8 mouse cellular contexts compared by ENCODE assay signal in the genomic region with DNA sequence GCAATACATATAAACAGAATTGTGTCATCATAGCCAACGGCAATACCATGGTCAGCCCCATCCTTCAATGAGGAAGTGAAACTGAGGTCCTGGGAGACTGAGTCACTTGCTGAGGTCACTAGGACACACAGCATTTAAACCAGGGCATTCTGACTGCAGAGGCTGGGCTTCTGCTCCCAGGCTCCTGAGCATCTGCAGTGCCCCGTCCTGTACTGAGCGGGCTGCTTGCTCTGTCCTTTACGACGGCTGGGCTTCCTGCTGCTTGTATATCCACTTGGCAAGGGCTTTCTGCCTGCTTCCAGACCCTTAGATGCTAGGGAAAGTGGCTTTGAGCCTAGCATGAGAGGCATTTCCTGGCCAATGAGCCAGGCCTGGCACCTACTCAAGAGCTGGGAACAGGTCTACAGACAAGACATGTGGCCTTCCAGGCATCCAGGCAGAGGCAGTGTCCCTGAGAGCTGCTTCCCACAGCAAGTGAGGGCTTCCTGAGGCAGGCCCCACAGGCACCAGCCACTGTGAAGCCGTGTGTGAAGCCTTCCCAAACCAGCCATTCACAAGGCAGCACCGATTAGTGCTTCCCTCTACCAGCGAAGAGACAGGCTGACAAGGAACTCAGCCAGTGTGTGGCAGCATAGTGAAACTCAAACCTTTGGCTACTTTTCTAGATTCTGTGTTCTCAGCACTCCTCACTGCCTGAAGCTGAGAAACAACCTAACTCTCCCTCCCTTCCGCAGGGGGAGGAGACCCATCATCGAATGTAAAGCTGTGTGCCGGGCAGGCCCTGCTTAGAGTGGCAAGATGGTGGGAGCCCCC. TPM values are rescaled to one million over a fixed set of nuclear protein-coding genes. Genes with fewer than 3 reads are reported as not detected.
DNase-seq lines count a peak whose midpoint lies in the region; ATAC-seq lines count a peak whose summit lies in the region.

No protein-coding gene starts in this region.

- no peak overlapping the region for H3K4me3 ChIP-seq in forebrain, embryonic 13.5 days

- H3K36me3 ChIP-seq in forebrain, embryonic 13.5 days (ENCODE audit: poor library complexity, severe bottlenecking), result 0 out of 2 replicates have a peak, but pooled peaks cover 2% of the 10 kb centered on the region

- H3K9me3 ChIP-seq in forebrain, embryonic 13.5 days (replicated peaks), result no peaks in the 10 kb centered on the region

- intact Hi-C loops in heart, postnatal 36 days (cut with DNase I), result loop anchor here (2.0 to 5.0 kb wide), 4 partner anchors 19 to 289 kb away; no protein-coding TSS in a partner anchor

- peak; percentile 56 for DNase-seq in MN1 (ENCODE audit: low spot score)
- peak; percentile 81 to 86 for DNase-seq in heart, postnatal 36 days
- peak; percentile 40 for DNase-seq in layer of hippocampus, adult 9-11 months
- DNase-seq in lung, postnatal 10 days, result peak; percentile 92
- peak; percentile 73 for DNase-seq in right cerebral cortex, postnatal 10 days (ENCODE audit: low spot score in 2 of 2)

- H3K4me2 ChIP-seq in forebrain, embryonic 13.5 days, result peak overlapping the region; percentile 30; the same call in 1 of the 2 replicates

- peaks cover 26% of the 10 kb centered on the region for H3K4me1 ChIP-seq in forebrain, embryonic 13.5 days

- no peak overlapping the region for H3K9ac ChIP-seq in forebrain, embryonic 13.5 days

- peak overlapping the region; percentile 82 for H3K27ac ChIP-seq in forebrain, embryonic 13.5 days

- WGBS in forebrain, embryonic 13.5 days, result 34% methylated on average over 11 of the region's 11 CpGs

- no peaks in the 10 kb centered on the region for H3K27me3 ChIP-seq in forebrain, embryonic 13.5 days

- ATAC-seq in cerebellum, adult (ENCODE audit: insufficient number of reproducible peaks, low FRiP score, low TSS enrichment), result peak; percentile 73
- ATAC-seq in forebrain, embryonic 13.5 days, result peak; percentile 52
- no peak for ATAC-seq in CD4-positive, CD25-positive, alpha-beta regulatory T cell, adult 4 months

RNA-seq across cellular contexts. Expression of a gene that starts 32.5 kb away (rescaled TPM):
- 21.4 and 21.9 TPM in 2 replicates for polyA plus RNA-seq in forebrain, embryonic 13.5 days (2015; fragmentation: Nextera tagmentation; extraction: Ambion mirVana)
- 10 to 100 TPM; 10.5 to 14.3 TPM for total RNA-seq in heart, postnatal 36 days (2021)
- 10 to 100 TPM; 32.5 to 37.2 TPM for polyA plus RNA-seq in CD4-positive, CD25-positive, alpha-beta regulatory T cell, adult 4 months (2017; shearing (Covaris generic))

RNA-seq across cellular contexts. Expression of a gene that starts 45.3 kb away (rescaled TPM):
- 274 and 296 TPM in 2 replicates for polyA plus RNA-seq in forebrain, embryonic 13.5 days (2015; fragmentation: Nextera tagmentation; extraction: Ambion mirVana)
- 10 to 100 TPM; 32.9 to 50.2 TPM for total RNA-seq in heart, postnatal 36 days (2021)
- polyA plus RNA-seq in CD4-positive, CD25-positive, alpha-beta regulatory T cell, adult 4 months (2017; shearing (Covaris generic)), result 100 to 1,000 TPM; 231 to 349 TPM

Comparison
In these comparisons a context has a peak if more than half of its experiments do, and no peak if none do; other contexts are left out.
1. DNase-seq: peak in every context shown above with its lines; median percentile 92 in lung, postnatal 10 days; 84 in heart, postnatal 36 days; 73 in right cerebral cortex, postnatal 10 days; 56 in MN1; 40 in layer of hippocampus, adult 9-11 months.